Mouse (Mus musculus) thymus, adult 2 months (tissue): ENCODE data around the gene Fbf1.

Experiments used
- CTCF ChIP-seq: fragments of 200-500 bp; IDR thresholded peaks from 2 replicates; pipeline ENCODE4 v1.5.1; 2012; ENCODE audit warnings: mild to moderate bottlenecking, control low read depth, low read length, moderate library complexity, borderline replicate concordance; ENCODE audit not compliant: control insufficient read depth, poor library complexity, insufficient read depth; ENCODE audit errors: extremely low read depth
- POLR2A ChIP-seq: fragments of 200-500 bp; IDR thresholded peaks from 2 replicates; pipeline ENCODE4 v1.6.1; 2012; ENCODE audit warnings: mild to moderate bottlenecking, low read length, control low read depth, moderate library complexity; ENCODE audit not compliant: control insufficient read depth, poor library complexity, insufficient read depth; ENCODE audit errors: extremely low read depth

- TF ChIP-seq CTCF = no peak
- TF ChIP-seq POLR2A = no peak
Measured at GRCm38 (mm10) chr11:116109441-116110081, 58.4 kb downstream of the Fbf1 start.
